Mouse (Mus musculus) thymus, postnatal 36 days (tissue): ENCODE measurements around the gene Cgnl1.

Source experiments
- DNase-seq, 2 experiments: peaks; one replicate each; pipeline ENCODE4 v3.0.0; 2022; ENCODE audit warnings: mixed read lengths in 2 of 2

Cgnl1 gene

DNA sequence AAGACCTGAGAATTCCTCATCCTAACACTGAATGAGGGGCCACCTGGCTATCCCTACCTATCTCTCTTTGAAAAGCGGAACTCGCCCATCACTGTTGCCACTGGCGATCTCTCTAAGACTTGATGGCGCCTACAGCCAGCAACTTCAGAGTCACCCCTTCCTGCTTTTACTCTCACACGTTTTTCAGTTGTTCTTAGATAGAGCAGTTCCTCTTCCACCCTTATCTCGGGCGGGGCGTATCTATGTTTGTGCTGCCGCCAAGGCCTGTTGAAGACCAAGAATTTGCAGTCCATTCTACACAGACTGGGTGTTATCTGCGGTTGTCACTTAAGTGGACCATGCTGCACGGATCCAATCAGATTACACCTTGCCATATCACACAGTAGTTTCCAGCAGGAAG, 62.2 kb downstream of the Cgnl1 start:
- DNase-seq, result no peak

DNA sequence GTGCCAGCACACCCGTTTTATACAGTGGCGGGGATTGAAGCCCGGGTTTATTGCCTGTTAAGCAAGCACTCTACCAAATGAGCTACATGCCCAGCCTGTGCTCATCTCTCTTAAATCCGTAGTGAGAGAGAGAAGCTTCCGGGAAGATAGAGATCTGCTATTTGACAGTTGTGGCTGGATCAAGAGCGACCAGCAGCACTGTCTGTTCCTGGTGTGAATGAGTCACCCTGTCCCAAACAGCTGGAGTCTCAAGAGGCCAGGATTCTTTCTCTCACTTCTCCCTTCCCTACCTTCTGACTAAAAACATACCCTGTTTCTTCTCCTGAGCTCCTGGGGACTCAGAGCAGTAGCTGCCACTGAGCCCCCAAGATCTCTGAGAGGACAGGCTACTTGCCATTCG, 63.4 kb downstream of the Cgnl1 start:
- no peak for DNase-seq

DNA sequence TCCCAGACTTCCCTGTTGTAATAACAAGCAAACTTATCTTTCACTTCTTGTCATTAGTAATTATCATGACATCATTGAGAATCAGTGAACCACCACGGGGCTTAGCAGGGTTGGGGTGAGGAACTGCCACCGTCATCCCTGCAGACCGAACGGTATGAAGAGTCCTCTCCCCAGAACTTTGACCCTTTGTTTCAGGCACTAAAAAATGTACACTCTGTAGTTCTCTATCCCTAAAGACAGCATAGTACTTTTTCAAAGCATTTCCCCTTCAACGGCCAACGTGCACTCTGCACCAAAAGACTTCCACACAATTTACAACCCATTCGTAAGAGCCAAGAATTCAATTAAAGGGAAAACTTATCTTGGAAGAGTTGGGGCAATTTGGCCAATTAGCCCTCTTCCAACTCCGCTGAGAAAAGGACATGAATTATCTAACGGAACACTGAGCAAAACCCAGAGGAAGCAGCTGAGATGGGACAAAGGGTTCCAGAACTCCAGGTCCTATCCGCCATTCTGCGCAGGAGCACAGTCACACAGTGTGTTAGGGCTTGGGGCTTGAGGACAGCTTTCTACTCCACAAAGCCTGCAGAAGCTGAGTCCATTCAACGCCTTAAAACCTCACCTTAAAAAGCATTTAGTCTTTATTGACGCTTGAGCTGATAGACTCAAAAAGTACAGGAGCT, 66.9 kb downstream of the Cgnl1 start:
- no peak for DNase-seq

DNA sequence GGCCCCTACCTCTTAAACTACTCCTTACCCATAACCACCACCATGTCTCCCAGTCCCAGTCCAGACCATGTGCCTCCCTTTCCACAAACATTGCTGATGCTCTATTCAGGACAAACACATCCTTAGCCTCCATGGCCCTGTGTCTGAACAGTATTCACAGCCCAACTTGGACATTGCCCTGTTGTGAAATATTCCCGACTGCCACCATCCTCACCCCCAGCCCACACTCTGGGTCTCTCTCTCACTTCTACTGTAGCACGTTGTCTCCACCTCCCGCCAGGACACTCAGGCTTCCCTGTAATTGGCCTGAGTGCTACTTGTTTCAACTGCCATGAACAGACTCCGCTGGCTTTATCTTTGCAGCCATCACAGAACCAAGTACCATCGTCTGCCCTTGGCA, 72.3 kb downstream of the Cgnl1 start:
- DNase-seq, result no peak

DNA sequence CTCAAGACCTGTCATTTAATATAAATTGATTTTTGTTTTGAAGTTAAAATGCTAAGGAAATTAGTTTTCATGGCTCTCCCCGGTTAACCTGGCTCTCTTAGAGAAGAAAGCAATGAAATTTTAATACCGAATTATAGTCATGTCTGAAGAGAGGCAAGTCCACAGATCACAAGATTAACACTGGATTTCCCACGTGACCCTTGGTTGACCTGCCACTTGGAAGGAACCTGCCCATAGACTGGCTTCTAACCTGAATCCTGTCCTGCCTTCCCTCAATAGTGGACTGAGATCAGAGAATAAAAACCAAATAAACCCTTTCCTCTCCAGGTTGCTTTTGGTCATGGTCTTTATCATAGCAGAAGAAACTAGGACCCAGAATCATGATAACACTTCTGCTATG, 73.3 kb downstream of the Cgnl1 start:
- DNase-seq, result no peak

DNA sequence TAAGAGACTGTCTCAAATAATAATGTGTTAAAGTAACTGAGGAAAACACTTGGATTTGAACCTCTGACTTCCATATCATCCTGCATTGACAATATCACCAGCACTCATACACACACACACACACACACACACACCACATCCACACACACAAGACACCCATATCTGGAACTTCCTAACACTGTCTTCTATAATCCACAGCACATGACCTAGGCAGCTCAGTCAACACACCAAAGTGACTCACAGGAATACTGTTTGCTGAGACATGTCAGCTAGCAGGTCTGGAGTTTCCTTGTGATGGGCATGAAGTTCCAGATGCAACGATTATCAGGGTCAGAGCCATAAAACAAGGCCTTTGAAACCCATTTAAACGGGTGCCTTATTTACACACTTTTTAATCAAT, 74.2 kb downstream of the Cgnl1 start:
- DNase-seq, result no peak

DNA sequence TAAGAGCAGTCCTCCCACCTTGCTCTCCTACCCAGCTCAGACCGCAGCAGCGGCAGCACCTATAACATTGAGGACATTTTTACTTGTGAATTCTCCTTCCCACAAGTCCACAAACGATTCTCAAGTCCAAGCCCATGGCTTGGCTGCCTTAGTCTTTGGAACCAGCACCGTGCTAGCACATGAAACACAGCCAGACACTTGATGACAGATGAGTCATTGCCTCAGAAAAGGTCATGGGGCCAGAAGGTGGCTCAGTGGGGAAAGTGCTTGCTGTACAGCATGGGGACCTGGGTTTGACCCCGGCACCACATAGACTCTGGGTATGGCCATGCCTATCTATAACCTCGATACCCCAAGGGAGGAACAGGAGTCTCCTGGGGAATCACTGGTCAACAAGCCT, 74.6 kb downstream of the Cgnl1 start:
- DNase-seq, result no peak

DNA sequence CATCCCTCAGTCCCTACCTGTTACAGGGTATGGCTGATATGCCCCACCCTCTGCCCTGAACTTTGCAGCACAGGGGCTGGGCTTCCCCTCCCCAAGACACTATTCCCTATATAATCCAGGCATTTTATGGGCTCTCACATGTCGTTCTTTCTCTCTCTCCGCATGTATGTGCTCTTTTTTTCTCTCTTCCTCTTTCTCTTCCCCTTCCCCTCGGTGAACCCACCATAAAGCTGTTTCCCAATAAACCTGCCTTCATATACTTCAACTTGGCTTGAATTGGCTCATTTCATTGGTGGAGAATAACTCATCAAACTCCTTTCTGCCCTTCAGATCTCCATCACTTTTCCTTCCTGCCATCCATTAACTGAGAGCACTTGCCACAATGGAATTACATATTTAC, 76.3 kb downstream of the Cgnl1 start:
- DNase-seq, result no peak

DNA sequence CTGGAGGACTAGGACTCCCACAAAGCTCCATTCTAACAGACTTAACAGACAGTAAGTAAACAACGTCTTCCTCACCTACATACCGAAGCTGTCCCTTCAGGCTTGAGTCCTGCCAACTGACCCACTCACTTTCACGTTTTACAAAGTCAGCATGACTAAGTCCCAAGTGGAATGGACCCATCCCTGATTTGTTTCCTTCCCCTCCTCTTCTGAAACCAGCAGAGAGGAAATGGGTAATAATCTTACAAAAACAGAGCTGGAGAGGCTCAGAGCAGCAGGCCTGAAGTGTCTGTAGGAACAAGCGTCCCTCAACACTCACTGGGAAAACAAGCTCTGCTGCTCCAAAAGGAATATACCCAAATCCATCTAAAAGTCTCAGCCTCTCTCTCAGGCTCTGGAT, 77.2 kb downstream of the Cgnl1 start:
- no peak for DNase-seq

DNA sequence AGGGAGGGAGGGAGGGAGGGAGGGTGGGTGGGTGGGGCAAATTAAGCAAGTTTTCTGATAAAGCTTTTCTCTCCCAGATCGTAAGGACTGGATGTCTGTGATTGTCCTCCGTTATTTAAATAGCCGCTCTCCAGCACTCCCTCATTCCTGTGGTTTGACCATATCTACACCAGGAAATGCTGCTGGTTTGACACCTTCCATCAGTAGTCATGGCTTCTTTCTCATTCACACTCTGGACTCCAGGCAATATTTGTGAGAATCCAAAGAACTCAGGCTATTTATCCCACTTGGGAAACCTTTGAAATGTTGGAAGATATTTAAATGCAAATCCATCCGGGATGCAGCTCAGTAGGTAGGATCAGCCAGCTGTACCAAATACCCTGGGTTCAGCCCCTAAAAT, 77.6 kb downstream of the Cgnl1 start:
- no peak for DNase-seq

DNA sequence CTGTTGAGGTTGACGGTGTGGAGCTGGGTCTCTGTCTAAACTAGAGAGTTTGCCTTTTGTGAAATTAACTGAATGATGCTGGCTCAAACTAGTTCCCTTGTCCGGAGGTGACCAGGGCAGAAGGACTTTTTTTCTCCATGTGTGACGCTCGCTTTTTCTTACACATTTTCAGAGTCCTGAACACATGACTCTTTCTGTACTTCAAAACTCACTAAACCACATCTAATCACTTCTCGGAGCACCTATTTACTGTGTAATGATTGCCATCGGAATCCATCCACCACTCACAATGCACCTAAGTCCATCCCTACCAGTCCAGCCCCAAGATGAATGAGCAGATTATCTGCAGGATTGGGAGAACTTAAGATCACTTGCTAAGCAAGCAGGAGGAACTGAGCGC, 79.2 kb downstream of the Cgnl1 start:
- DNase-seq, result no peak

DNA sequence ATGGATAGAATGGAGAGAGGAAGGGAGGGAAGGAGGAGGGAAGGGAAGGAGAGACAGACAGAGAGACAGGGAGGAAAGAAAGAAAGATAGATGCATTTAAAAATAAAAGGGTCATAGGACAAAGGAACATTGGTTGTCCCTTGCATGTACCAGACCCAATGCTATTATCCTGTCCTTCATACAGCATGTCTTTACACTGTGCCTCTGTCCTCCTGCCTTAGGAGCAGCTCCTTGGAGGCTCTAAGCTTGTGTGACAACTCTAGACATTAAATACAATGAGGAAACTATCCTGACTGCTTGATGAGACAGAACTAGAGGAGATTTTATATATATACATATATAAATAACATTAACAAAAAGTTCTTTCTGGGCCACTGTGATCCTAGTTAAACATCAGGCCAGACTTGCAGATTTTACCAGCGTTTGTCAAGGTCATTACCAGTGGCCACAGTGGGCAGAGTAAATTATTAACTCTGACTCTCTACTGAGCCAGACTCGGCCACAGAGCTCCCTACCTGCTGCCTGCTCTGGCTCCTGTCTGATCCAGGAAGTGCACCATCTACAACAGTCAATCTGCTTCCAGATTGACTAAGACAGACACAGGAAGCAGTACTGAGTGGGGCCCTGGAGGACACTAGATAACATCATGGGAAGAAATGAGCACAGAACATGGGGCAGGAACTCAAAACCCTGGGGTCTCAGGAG, 81.9 kb downstream of the Cgnl1 start:
- DNase-seq, result no peak

DNA sequence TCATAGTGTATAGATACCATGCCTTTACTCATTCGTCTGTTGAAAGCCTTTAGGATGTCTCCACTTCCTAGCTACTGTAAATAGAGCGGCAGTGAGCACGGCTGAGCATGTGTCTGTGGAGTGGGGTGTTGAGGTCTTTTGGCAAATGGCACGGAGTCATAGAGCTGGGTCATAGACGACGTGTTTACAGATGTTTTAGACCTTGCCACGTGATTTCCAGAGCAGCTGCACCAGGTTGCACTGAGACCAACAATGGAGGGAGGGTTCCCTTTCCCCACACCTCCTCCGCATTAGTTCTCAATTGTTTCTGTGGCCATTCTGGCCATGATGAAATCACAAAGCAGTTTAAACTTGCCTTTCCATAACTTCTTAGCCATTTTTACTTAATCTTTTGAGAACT, 84.9 kb downstream of the Cgnl1 start:
- no peak for DNase-seq

DNA sequence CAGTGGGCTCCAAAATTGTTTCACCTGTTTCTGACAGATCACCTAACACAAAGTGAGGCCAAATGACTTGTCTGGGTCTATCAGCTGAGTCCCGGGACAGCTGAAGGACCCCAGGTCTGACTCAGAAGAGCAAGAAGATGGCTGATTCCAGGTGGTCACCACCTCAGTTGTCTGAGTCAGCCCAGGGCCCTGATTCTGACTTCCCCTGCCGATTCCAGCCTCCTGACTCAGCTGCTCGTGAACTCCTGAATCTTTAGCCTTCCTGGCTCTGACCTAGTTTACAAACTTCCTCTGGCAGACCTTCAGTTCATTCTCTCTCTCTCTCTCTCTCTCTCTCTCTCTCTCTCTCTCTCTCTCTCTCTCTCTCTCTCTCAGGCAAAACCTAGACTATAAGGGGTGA, 86.6 kb downstream of the Cgnl1 start:
- no peak for DNase-seq

DNA sequence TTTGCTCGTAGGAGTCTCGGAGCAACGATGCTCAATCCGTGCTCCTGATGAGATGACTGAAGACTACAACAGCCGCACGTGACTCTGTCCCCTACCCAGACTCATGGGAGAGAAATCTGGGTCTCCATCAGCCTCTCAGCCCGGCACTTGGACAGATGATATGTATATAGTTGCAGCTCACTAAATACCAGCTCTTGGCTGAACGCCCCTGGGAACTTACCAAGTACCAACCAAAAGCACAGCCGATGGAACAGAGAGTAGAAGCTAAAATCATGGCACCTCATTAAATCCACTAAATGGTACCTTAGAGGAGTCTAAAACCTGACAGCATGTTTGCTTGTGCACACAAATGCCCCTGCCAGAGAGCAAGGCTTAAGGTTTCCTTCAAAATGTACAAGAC, 91.0 kb downstream of the Cgnl1 start:
- DNase-seq, result no peak

DNA sequence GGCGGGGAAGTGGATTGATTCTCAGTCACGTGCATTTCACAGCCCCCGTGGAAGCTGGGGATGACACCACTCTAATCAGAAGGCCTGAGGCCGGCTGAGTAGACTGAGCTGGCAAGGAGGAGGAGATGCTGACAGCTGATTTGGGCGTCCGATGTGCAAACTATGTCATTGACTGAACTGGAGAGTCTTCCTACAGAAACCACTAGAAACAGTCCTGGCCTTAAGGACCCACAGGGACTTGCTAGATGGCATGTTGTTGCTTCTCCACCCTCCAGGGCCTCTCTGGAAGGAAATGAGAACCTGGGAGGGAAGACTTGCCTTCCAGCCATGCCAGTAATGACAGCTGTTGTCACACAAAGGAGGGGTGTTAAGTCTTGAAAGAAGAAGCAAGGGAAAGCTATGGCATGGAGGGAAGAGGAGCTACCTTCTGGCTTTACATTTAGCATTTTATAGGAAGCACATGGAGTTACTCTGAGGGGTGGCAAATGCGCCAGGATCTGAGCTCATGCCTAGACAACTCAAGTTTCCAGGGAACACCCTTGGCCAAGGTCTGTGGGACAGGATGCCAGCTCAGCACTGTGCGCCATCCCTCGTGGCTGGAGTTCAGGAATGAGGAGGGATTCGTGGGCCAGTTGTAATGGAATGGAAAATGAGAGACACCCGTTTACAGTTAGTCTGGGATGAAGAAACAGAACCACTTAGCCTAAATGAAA, 92.1 kb downstream of the Cgnl1 start:
- DNase-seq, result no peak

DNA sequence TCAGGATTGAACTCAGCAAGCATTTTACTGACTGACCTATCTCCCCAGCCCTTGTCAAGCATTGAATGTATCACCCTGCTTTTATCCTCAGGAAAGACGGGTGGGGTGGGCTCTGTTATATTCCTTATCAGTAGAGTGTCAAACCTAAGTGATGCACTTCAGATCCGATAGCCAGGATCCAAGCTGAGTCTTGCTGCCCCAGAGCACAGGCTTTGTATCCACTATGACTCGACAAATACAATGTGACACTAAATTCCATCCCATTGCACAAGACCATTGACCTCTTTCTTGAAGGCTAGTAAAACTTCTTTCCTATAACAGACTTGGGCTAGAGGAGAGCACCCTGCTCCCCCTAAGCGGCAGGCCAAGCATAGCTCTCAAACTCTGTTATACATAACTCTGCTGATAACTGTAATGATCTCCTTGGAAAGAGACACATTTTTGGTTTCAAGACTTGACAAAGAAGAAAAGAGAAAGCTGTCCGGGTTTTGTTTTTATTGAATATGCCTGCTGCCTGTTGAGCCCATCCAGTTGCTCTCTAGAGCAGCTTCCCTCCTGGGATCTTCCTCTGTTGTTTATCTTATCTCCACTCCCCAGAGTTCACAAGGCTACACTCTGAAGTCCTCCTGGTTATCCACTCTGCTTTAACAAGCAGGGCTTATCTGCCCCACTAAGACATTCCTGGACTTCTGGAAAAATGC, 94.3 kb downstream of the Cgnl1 start:
- no peak for DNase-seq

DNA sequence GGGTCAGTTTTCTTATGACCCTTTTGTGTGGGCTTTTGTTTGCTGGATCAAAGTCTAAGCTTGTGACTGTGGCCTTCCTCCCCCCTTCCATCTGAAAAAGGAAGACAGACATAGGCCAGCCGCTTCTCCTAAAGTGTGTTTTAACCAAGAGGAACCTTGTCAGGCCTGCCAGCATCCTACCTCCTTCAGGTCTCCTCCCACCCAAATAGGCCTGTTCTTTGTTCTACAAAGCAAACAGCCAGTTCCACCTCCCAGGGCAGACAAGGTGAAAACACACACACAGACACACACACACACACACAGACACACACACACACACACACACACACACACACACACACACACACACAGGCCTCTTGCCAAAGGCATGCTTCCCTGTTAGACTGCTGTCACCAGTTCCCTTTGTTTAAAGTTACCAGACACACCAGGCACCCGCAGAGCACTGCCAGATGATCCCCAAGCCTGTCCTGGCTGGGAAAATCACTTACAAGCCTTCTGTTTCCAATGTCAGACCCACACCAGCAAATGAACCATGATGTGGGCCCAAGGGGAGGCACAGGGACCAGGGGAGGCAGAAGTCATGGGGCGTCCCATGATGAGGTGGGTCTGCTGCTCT, 95.5 kb downstream of the Cgnl1 start:
- no peak for DNase-seq

DNA sequence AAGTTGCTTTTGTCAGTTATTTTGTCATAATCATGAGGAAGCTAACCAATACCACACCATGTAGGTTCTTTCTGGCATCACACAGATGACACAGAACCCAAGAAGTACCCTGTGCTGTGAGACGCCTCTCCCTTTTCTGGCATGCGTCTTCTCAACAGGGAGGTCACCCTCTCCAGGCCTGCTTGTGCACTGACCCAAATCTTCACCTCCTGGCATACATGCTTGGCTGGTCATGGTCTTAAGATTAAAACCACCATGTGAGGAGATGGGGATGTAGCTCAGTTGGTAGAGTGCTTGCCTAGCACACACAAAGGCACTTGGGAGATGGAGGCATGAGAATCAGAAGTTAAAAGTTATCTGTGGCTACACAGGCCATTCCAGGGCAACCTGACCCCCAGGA, 96.2 kb downstream of the Cgnl1 start:
- no peak for DNase-seq

DNA sequence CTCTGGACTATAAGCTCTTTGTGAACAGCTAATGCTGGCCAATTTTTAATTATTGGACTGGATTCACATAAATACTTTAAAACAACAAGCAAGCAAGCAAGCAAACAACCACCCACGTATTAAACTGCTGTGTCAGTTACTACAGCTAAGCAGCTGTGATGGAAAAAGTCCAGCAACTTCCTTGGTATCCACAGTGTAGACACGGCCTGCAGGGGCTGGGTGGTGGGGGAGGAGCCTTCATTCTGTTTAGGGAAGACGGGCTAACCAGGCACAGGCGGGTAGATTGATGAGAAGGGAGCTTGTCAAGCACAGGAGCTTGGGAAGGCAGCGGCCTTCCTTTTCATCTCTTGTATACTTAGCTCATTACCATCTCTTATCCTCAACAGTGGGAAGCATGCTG, 96.9 kb downstream of the Cgnl1 start:
- DNase-seq, result no peak

DNA sequence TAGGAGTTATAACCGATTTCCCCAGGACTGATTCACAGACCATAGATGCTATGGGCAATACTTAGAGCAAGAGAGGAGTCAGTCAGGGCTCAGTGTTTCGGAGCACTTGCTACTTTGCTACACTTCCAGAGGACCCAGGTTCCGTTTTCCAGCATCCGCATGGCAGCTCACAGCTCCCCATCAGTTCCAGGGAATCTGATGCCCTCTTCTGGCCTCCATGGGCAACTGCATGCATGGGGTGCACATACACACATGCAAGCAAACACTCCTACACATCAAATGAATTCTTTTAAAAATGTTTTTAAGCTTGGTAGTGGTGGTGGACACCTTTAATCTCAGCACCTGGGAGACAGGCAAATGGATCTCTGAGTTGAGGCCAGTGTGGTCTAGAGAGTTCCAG, 98.9 kb downstream of the Cgnl1 start:
- DNase-seq, result no peak

DNA sequence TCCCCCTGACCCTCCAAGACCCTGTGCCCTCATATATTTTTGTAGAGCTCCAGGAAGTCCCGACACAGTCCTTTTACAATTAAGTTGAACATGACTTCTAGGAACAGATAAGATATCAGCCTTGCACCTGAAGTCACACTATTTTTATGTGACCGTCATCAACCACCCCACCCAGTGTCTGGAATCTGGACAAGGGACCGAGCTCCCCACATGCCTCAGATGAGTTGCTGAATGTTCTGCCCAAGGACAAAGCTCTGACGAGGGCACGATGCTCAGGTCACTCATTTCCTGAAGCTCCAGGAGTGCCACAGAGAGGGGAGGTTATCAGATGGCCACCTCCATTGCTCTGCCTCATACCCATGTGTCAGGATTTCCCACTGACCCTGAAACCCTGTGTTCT, 100.7 kb downstream of the Cgnl1 start:
- no peak for DNase-seq

DNA sequence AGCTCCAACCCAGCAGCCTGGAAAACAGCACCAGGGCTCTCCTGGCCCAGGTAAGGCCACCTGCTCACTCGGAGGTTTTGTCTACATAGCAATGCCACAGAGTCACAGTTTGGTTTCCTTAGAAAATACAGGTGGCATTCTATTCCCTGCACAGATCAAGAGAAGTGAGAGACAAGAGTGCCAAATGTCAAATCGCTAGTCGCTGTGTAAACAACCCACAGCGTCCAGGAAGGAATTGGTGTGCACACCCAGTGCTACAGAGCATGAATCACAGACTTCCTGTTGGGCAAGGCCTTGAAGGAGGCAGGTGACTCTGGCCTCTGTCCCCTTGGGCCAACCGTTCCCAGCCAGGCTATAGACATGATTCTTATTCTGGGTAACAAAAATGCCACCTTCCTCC, 103.8 kb downstream of the Cgnl1 start:
- no peak for DNase-seq
